Mouse (Mus musculus) MEL (cell line): ENCODE measurements at regions not wholly inside any gene's neighbourhood (a gene's known extent, or its start where the extent isn't known, plus 50 kb on each side); places are given as distances from the start of the nearest gene placed in this dataset.

Experiments used
- DNase-seq: peaks from one replicate; pipeline ENCODE4 v3.0.0; 2011; ENCODE audit warnings: low read depth, low spot score
- H3K27ac ChIP-seq: 2 replicates; pipeline ENCODE4 v1.5.1; 2012; ENCODE audit warnings: low read depth, mild to moderate bottlenecking, control low read depth, low read length, moderate library complexity; ENCODE audit not compliant: control insufficient read depth
- H3K27me3 ChIP-seq, 2 experiments: fragments of 150-350 bp in 1 of 2; sonication (generic) in 1 of 2; 2 replicates each; pipeline ENCODE4 v1.6.1; 2012; ENCODE audit warnings: low read length in 2 of 2, mild to moderate bottlenecking in 2 of 2, improper control_type of control experiment in 1 of 2, moderate library complexity in 1 of 2; ENCODE audit not compliant: insufficient read depth in 2 of 2, control insufficient read depth in 1 of 2
- H3K36me3 ChIP-seq, 2 experiments: 2 replicates each; pipeline ENCODE4 v1.6.1; 2012 to 2014; ENCODE audit warnings: low read length in 2 of 2, improper control_type of control experiment in 1 of 2, inconsistent platforms in 1 of 2, mild to moderate bottlenecking in 1 of 2; ENCODE audit not compliant: insufficient read depth in 2 of 2, control insufficient read depth in 1 of 2
- H3K4me1 ChIP-seq, 2 experiments: fragments of 150-350 bp in 1 of 2; sonication (generic) in 1 of 2; 2 replicates each; pipeline ENCODE4 v1.6.1; 2012; ENCODE audit warnings: low read length in 2 of 2, improper control_type of control experiment in 1 of 2, mild to moderate bottlenecking in 1 of 2; ENCODE audit not compliant: insufficient read depth in 2 of 2, control insufficient read depth in 1 of 2
- H3K4me3 ChIP-seq, 2 experiments: fragments of 150-350 bp in 1 of 2; sonication (generic) in 1 of 2; 2 replicates each; pipeline ENCODE4 v1.5.1; 2012; ENCODE audit warnings: low read depth in 2 of 2, low read length in 2 of 2, mild to moderate bottlenecking in 2 of 2, moderate library complexity in 2 of 2, control low read depth in 1 of 2, improper control_type of control experiment in 1 of 2; ENCODE audit not compliant: control insufficient read depth in 1 of 2, insufficient read depth in 1 of 2
- H3K79me2 ChIP-seq: 2 replicates; pipeline ENCODE4 v1.6.1; 2012; ENCODE audit warnings: mild to moderate bottlenecking, low read length, moderate library complexity; ENCODE audit not compliant: control insufficient read depth, poor library complexity, insufficient read depth
- H3K9ac ChIP-seq: 2 replicates; pipeline ENCODE4 v1.6.1; 2012; ENCODE audit warnings: low read depth, mild to moderate bottlenecking, control low read depth, low read length, moderate library complexity; ENCODE audit not compliant: control insufficient read depth, poor library complexity, severe bottlenecking
- H3K9me3 ChIP-seq: fragments of 150-350 bp; sonication (generic); replicated peaks from 2 replicates; pipeline ENCODE4 v1.6.1; 2012; ENCODE audit warnings: mild to moderate bottlenecking, low read length, improper control_type of control experiment, moderate library complexity; ENCODE audit not compliant: insufficient read depth
- CHD1 ChIP-seq: IDR thresholded peaks from 2 replicates; pipeline ENCODE4 v1.6.1; 2012; ENCODE audit warnings: low read depth, mild to moderate bottlenecking, inconsistent platforms, low read length, improper control_type of control experiment
- CTCF ChIP-seq, 3 experiments: IDR thresholded peaks in 2 of 3; conservative IDR thresholded peaks in 1 of 3; 2 replicates each; pipeline ENCODE4 v1.5.1; 2011 to 2012; ENCODE audit warnings: low read length in 3 of 3, low read depth in 2 of 3, mild to moderate bottlenecking in 2 of 3, improper control_type of control experiment in 1 of 3, inconsistent platforms in 1 of 3, mixed read lengths in 1 of 3, moderate library complexity in 1 of 3; ENCODE audit not compliant: control insufficient read depth in 1 of 3, insufficient read depth in 1 of 3, poor library complexity in 1 of 3, severe bottlenecking in 1 of 3
- ELF1 ChIP-seq: IDR thresholded peaks from 2 replicates; pipeline ENCODE4 v1.6.1; 2014; ENCODE audit warnings: low read depth, mild to moderate bottlenecking, inconsistent platforms, low read length, improper control_type of control experiment, moderate library complexity
- EP300 ChIP-seq, 2 experiments: IDR thresholded peaks; 2 replicates each; pipeline ENCODE4 v1.6.1; 2011; ENCODE audit warnings: improper control_type of control experiment in 2 of 2, low read length in 2 of 2, low read depth in 1 of 2, mild to moderate bottlenecking in 1 of 2
- ETS1 ChIP-seq: IDR thresholded peaks from 2 replicates; pipeline ENCODE4 v1.6.1; 2012; ENCODE audit warnings: low read depth, mild to moderate bottlenecking, inconsistent platforms, low read length, improper control_type of control experiment, moderate library complexity
- MAX ChIP-seq: IDR thresholded peaks from 2 replicates; pipeline ENCODE4 v1.6.1; 2011; ENCODE audit warnings: low read length, improper control_type of control experiment
- MEF2A ChIP-seq: IDR thresholded peaks from 2 replicates; pipeline ENCODE4 v1.6.1; 2014; ENCODE audit warnings: low read depth, mild to moderate bottlenecking, inconsistent platforms, low read length, improper control_type of control experiment; ENCODE audit not compliant: poor library complexity, insufficient replicate concordance, severe bottlenecking; ENCODE audit errors: extremely low read depth
- MYB ChIP-seq: IDR thresholded peaks from 2 replicates; pipeline ENCODE4 v1.6.1; 2011; ENCODE audit warnings: mild to moderate bottlenecking, low read depth, low read length, improper control_type of control experiment
- NRF1 ChIP-seq: IDR thresholded peaks from 2 replicates; pipeline ENCODE4 v1.6.1; 2014; ENCODE audit warnings: low read depth, mild to moderate bottlenecking, inconsistent platforms, low read length, improper control_type of control experiment, moderate library complexity; ENCODE audit not compliant: poor library complexity, insufficient read depth, severe bottlenecking
- POLR2A ChIP-seq, 2 experiments: IDR thresholded peaks; 2 replicates each; pipeline ENCODE4 v1.6.1; 2011 to 2012; ENCODE audit warnings: low read length in 2 of 2, mild to moderate bottlenecking in 2 of 2, control low read depth in 1 of 2, improper control_type of control experiment in 1 of 2, low read depth in 1 of 2, moderate library complexity in 1 of 2; ENCODE audit not compliant: control insufficient read depth in 1 of 2, insufficient read depth in 1 of 2, poor library complexity in 1 of 2
- POLR2AphosphoS5 ChIP-seq: IDR thresholded peaks from 2 replicates; pipeline ENCODE4 v1.6.1; 2012; ENCODE audit warnings: low read depth, borderline replicate concordance, mild to moderate bottlenecking, inconsistent platforms, low read length, moderate library complexity, mixed read lengths
- RAD21 ChIP-seq: IDR thresholded peaks from 2 replicates; pipeline ENCODE4 v1.6.1; 2011; ENCODE audit warnings: mild to moderate bottlenecking, low read depth, low read length, improper control_type of control experiment
- RCOR1 ChIP-seq: IDR thresholded peaks from 2 replicates; pipeline ENCODE4 v1.6.1; 2012; ENCODE audit warnings: low read depth, mild to moderate bottlenecking, inconsistent platforms, low read length, improper control_type of control experiment
- TBP ChIP-seq: IDR thresholded peaks from 2 replicates; pipeline ENCODE4 v1.8.0; 2011; ENCODE audit warnings: low read depth, low read length, improper control_type of control experiment
- ZC3H11A ChIP-seq: IDR thresholded peaks from 2 replicates; pipeline ENCODE4 v1.6.1; 2012; ENCODE audit warnings: low read depth, mild to moderate bottlenecking, inconsistent platforms, low read length, improper control_type of control experiment

GRCm38 (mm10) chr4:53970461-53970860 is 144.6 kb downstream of the Tmem38b start:
- Histone ChIP-seq H3K36me3 (no peaks in the 10 kb centered on the region), H3K4me1 (no peaks in the 10 kb centered on the region), H3K79me2 (no peaks in the 10 kb centered on the region), H3K27me3 (no peaks in the 10 kb centered on the region), H3K27ac (no peak overlapping the region), H3K9me3 (no peaks in the 10 kb centered on the region), H3K4me3 (no peak overlapping the region), H3K9ac (no peak overlapping the region)
- no peak for TF ChIP-seq ETS1
- TF ChIP-seq POLR2AphosphoS5: no peak
- TF ChIP-seq MEF2A: no peak
- TF ChIP-seq EP300 (IDR thresholded peaks at IDR 0.05; ENCODE audit: low read depth in 1 of 2, low read length in 2 of 2): no peak
- TF ChIP-seq CHD1: no peak
- no peak for TF ChIP-seq MYB
- no peak for DNase-seq

DNA sequence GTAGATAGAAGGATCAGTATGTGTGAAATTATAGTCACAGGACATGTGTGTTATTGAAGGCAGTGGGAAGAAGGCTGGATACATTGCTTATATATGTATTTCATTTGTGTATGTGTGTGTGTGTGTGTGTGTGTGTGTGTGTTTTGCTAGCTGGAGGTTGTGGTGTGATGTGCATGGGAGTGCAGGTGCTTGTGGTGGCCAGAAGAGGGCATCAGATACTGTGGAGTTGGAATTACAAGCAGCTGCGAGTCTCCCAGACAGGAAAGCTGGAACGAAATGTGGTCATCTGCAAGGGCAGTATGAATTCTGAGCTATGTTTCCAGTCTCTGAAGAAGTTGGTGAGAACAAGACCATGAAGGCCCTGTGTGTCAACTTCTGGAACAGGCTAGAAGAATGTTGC is 145.1 kb downstream of the Tmem38b start:
- TF ChIP-seq RAD21 (peak; percentile 10; the same call in 1 of the 2 replicates), TBP (no peak), ELF1 (no peak), CTCF (IDR thresholded peaks at IDR 0.05 in 2 of 3, conservative IDR thresholded peaks at IDR 0.05 in 1 of 3; ENCODE audit: control insufficient read depth in 1 of 3, insufficient read depth in 1 of 3, low read depth in 2 of 3, low read length in 3 of 3, poor library complexity in 1 of 3, severe bottlenecking in 1 of 3) (peak in 2 of 3 experiments; percentile 7 to 16; a peak in 1 of 6 replicates), POLR2A (IDR thresholded peaks at IDR 0.05; ENCODE audit: control insufficient read depth in 1 of 2, insufficient read depth in 1 of 2, low read depth in 1 of 2, low read length in 2 of 2, poor library complexity in 1 of 2) (no peak)
- TF ChIP-seq, all 39 proteins: peak for 2
- Histone ChIP-seq H3K27ac (no peak overlapping the region), H3K27me3 (no peaks in the 10 kb centered on the region), H3K9me3 (no peaks in the 10 kb centered on the region), H3K36me3 (no peaks in the 10 kb centered on the region), H3K79me2 (no peaks in the 10 kb centered on the region), H3K9ac (no peak overlapping the region), H3K4me1 (no peaks in the 10 kb centered on the region), H3K4me3 (no peak overlapping the region)
- peak; percentile 4 for DNase-seq

DNA sequence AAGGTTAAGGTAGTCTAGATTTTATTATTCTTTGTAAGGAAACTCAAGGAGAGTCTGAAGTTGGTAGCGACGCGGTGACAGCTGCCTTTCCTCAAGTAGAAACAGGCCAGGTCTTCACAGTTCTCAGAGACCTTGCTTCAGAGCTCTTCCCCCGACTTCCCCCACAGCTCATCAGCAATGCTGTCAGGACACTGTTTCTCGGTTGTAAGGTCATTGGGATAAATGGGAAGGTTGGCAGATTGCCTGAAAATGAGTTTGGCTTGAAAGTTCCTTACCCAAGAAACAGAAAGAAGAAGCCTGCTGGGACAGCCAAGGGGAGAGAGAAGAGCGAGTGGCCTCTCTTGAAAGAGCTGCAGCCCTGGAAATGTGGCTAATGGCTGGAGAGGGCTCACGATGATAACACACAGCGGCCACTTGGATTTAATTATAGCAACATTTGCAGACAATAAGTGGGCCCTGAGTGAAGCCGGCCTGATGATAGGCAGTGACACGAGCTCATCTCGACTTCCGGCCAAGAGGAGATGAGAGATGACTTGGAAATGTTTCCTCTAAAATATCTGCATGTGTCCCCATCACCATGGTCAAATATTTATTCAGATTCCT is 150.3 kb downstream of the Tmem38b start:
- no peaks in the 10 kb centered on the region for H3K36me3 ChIP-seq
- H3K4me1 ChIP-seq: no peaks in the 10 kb centered on the region
- no peak overlapping the region for H3K9ac ChIP-seq
- H3K4me3 ChIP-seq: no peak overlapping the region
- TF ChIP-seq RCOR1 (no peak), ZC3H11A (no peak), MAX (no peak), POLR2AphosphoS5 (no peak), RAD21 (no peak), POLR2A (IDR thresholded peaks at IDR 0.05; ENCODE audit: control insufficient read depth in 1 of 2, insufficient read depth in 1 of 2, low read depth in 1 of 2, low read length in 2 of 2, poor library complexity in 1 of 2) (no peak), NRF1 (no peak)
- H3K27me3 ChIP-seq: no peaks in the 10 kb centered on the region; a peak in 1 of 4 replicates
- H3K79me2 ChIP-seq: no peaks in the 10 kb centered on the region
- no peak overlapping the region for H3K27ac ChIP-seq
- no peaks in the 10 kb centered on the region for H3K9me3 ChIP-seq
- no peak for DNase-seq
